In the genomic region with DNA sequence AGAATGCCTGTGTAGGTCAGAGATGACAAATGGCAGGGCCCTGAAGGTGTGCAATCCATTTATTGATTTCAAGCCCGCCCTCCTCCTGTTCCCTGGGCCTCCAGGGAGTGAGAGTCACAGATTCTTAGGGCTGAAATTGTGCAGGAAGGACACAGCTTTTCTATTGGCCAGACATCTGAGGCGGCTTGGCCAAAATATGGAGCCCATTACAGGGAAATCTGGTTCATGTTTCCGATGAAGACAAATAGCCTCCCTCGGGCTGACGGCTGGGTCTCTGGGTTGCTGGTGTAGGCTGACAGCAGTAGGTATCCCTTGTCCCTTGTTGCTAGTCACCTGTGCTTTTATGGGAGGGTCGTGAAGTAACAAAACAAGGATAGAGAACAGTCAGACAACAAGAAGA, we compare ENCODE assay signal across 11 mouse cellular contexts.
"Had no signal": no experiment of that assay in that cellular context is flagged by ENCODE, and none has a peak within 500 bp of the region (broad histone marks: within the 10 kb centered on the region; RNA-seq: fewer than 3 reads in every experiment).

No protein-coding gene starts in this region.

- H3K36me3 ChIP-seq: limb, embryonic 13.5 days; midbrain, embryonic 10.5 days; midbrain, embryonic 15.5 days; neural tube, embryonic 13.5 days had no signal

- H3K27me3 ChIP-seq: limb, embryonic 13.5 days; midbrain, embryonic 15.5 days; neural tube, embryonic 13.5 days had no signal

- H3K27ac ChIP-seq: left cerebral cortex, adult 2 months; limb, embryonic 13.5 days; liver, embryonic 14.5 days; midbrain, embryonic 10.5 days; midbrain, embryonic 15.5 days; neural tube, embryonic 13.5 days had no signal

- H3K4me1 ChIP-seq: midbrain, embryonic 10.5 days; midbrain, embryonic 15.5 days; neural tube, embryonic 13.5 days had no signal

- H3K9ac ChIP-seq: limb, embryonic 13.5 days; liver, embryonic 14.5 days; midbrain, embryonic 15.5 days; neural tube, embryonic 13.5 days had no signal

- DNase-seq: kidney, adult 8-10 months; kidney, postnatal 25 days; lung, adult 18-20 months; right cerebral cortex, postnatal 25 days; thymus, postnatal 4 days had no signal

- H3K4me3 ChIP-seq: left cerebral cortex, adult 2 months; limb, embryonic 13.5 days; midbrain, embryonic 10.5 days; midbrain, embryonic 15.5 days; neural tube, embryonic 13.5 days had no signal
